Mouse (Mus musculus) neural tube, embryonic 11.5 days (tissue): ENCODE measurements around the gene Scarf2. TPM values are rescaled to one million over a fixed set of nuclear protein-coding genes. Genes with fewer than 3 reads are reported as not detected.

Experiments used
- ATAC-seq: fragments of 200-750 bp; cut with Nextera tagmentation; 2 replicates; pipeline ENCODE4 v1.8.0; 2017; ENCODE audit warnings: moderate number of reproducible peaks, mild to moderate bottlenecking, moderate TSS enrichment, moderate library complexity; ENCODE audit not compliant: insufficient read depth, low FRiP score, low TSS enrichment
- DNase-seq: peaks from one replicate; pipeline ENCODE4 v3.0.0-alpha.2; 2015; ENCODE audit warnings: low spot score
- H3K27ac ChIP-seq: fragments of 300-500 bp; sonication (generic); 2 replicates; pipeline ENCODE4 v1.5.1; 2014; ENCODE audit warnings: low read depth, mild to moderate bottlenecking, low read length
- H3K27me3 ChIP-seq: fragments of 300-500 bp; sonication (generic); 2 replicates; pipeline ENCODE4 v1.6.1; 2014; ENCODE audit warnings: mild to moderate bottlenecking, low read length, mixed read lengths; ENCODE audit not compliant: control insufficient read depth, insufficient read depth
- H3K36me3 ChIP-seq: fragments of 300-500 bp; sonication (generic); 2 replicates; pipeline ENCODE4 v1.6.1; 2014; ENCODE audit warnings: mild to moderate bottlenecking, low read length, moderate library complexity, mixed read lengths; ENCODE audit not compliant: control insufficient read depth, insufficient read depth
- H3K4me1 ChIP-seq: fragments of 300-500 bp; sonication (generic); 2 replicates; pipeline ENCODE4 v1.6.1; 2014; ENCODE audit warnings: low read length, mixed read lengths; ENCODE audit not compliant: control insufficient read depth, insufficient read depth
- H3K4me2 ChIP-seq: fragments of 300-500 bp; sonication (generic); 2 replicates; pipeline ENCODE4 v1.6.1; 2014; ENCODE audit warnings: low read depth, mild to moderate bottlenecking, moderate library complexity
- H3K4me3 ChIP-seq: fragments of 300-500 bp; sonication (generic); 2 replicates; pipeline ENCODE4 v1.5.1; 2014; ENCODE audit warnings: low read depth, low read length
- H3K9ac ChIP-seq: fragments of 300-500 bp; sonication (generic); 2 replicates; pipeline ENCODE4 v1.6.1; 2014; ENCODE audit warnings: mild to moderate bottlenecking, low read length
- H3K9me3 ChIP-seq: fragments of 300-500 bp; sonication (generic); 2 replicates; pipeline ENCODE4 v1.6.1; 2016; ENCODE audit warnings: low read length; ENCODE audit not compliant: control insufficient read depth
- WGBS: fragments of 180-500 bp; shearing (Covaris S2); extraction: QIAGEN DNeasy Blood & Tissue Kit; methylation state at CpG from one replicate; pipeline ENCODE4 v1.1.7; 2014; 5-methylcytosine and 5-hydroxymethylcytosine counted together
- polyA plus RNA-seq: library from polyadenylated mRNA; unstranded; fragments of >200 nt; fragmentation: Nextera tagmentation; extraction: Ambion mirVana; gene quantifications from 2 replicates; pipeline ENCODE4 v1.2.1, GENCODE M21; 2014

The Scarf2 gene
- polyA plus RNA-seq, 1 experiment from 2014 or later = 9.5 TPM

DNA sequence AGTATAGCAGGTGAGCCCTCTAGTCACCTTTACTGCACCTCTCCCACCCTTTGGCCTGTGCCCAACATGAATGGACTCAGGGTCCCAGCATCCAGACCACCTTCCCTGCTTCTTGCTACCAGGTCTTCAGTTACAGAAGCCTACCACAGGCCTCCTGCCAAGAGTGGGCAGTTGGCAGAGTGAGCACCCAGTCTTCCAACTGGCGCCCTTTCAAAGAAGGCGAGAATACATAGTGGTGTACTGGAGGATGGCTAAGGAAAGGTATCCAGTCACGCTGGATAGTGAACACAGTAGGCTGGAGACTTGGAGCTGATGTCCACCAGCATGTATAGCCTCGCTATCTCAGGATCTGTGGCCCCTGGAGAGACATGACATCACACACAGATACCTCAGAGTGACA lies 3.0 kb upstream of the Scarf2 start:
- Histone ChIP-seq H3K9ac (no peak overlapping the region), H3K27ac (no peak overlapping the region), H3K36me3 (peaks cover 5% of the 10 kb centered on the region), H3K9me3 (no peaks in the 10 kb centered on the region), H3K27me3 (peaks cover 36% of the 10 kb centered on the region), H3K4me1 (peaks cover 8% of the 10 kb centered on the region; the same call in 1 of the 2 replicates), H3K4me3 (no peak overlapping the region), H3K4me2 (no peak overlapping the region)
- 88% methylated on average over 4 of the region's 4 CpGs for WGBS
- no peak for ATAC-seq
- no peak for DNase-seq

DNA sequence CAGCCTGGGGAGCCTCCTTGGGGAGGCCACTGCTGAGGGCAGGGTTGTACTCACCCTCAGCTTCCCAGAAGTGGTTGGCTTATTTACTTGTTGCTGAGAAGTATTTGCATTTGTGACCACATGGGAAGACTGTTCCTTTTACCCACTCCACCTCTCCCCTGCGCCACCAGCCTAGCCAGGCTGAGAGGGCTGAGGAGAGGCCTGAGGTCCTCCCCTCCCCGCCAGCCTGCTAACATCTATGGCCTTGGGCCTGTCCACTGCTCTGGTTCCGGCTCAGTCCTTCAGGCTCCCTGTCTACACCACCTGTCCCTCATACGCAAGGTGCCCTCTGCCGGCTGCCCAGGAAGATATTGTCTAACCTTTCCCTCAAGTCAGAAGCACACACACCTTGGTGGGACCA lies 1.4 kb upstream of the Scarf2 start:
- DNase-seq = no peak
- 62% methylated on average over 5 of the region's 5 CpGs for WGBS
- no peaks in the 10 kb centered on the region; the same call in 1 of the 2 replicates for H3K36me3 ChIP-seq

DNA sequence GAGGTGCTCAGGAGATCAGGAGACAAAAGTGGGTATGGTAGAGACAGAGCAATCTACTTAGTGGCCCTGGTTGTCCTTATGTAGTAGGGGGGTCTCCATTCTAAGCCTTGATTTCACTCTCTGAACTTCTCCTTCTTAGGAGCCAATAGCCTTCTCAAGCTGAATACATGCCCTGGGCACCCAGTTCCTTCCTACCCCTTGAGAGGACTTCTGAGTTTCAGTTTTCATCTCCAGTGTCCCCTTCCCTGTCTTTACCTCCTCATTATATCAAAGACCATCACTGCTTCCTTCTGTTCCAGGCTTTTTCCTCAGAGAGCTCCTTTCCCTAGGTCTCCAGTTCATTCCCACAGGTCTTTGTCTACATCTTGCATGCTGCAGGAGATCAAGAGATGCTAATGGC lies 563 bp upstream of the Scarf2 start:
- Histone ChIP-seq H3K27ac (no peak overlapping the region), H3K9me3 (no peaks in the 10 kb centered on the region), H3K4me2 (peak overlapping the region; percentile 65), H3K36me3 (no peaks in the 10 kb centered on the region; the same call in 1 of the 2 replicates), H3K27me3 (peaks cover 59% of the 10 kb centered on the region), H3K9ac (peak overlapping the region; percentile 73), H3K4me1 (peaks cover 8% of the 10 kb centered on the region; the same call in 1 of the 2 replicates), H3K4me3 (peak overlapping the region; percentile 55)
- DNase-seq (no peak), ATAC-seq (no peak)

More for the DNA sequence above, 1.4 kb upstream of the Scarf2 start:
- H3K4me3 ChIP-seq = no peak overlapping the region
- no peak for ATAC-seq
- H3K9ac ChIP-seq = no peak overlapping the region
- no peaks in the 10 kb centered on the region for H3K9me3 ChIP-seq
- peaks cover 50% of the 10 kb centered on the region for H3K27me3 ChIP-seq
- no peak overlapping the region for H3K27ac ChIP-seq
- H3K4me1 ChIP-seq = peaks cover 8% of the 10 kb centered on the region; the same call in 1 of the 2 replicates
- no peak overlapping the region for H3K4me2 ChIP-seq

DNA sequence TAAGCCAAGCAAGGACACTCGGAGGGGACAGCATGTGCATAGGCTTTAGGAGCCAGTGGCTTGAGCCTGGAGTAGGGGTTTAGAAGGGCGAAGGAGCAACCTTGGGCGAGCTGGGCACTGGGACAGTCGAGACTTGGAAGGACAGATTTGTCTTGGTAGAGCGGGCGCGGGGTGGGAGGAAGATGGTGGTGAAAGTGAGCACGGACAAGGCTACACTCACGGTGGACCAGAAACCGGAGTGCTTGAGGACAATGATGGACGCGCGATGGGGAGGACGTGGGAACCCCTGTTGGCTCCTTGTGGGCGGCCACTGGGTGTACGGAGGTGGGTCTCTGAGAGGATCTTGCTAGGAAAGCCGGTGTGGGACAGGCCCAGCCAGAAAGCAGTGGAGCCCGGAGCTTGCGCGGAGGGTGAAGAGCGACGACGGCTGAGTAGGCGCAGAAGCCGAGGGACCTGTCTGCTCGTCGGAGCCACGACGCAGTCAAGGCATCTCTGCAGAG lies 780 bp downstream of the Scarf2 start:
- H3K36me3 ChIP-seq = no peaks in the 10 kb centered on the region; the same call in 1 of the 2 replicates
- peak overlapping the region; percentile 65 for H3K4me2 ChIP-seq
- peak overlapping the region; percentile 73 for H3K9ac ChIP-seq
- peak overlapping the region; percentile 55 for H3K4me3 ChIP-seq
- H3K27me3 ChIP-seq = peaks cover 73% of the 10 kb centered on the region
- DNase-seq (peak; percentile 55), ATAC-seq (no peak)
- H3K9me3 ChIP-seq = no peaks in the 10 kb centered on the region
- H3K27ac ChIP-seq = peak overlapping the region; percentile 24; the same call in 1 of the 2 replicates
- peaks cover 14% of the 10 kb centered on the region for H3K4me1 ChIP-seq
- WGBS = 3% methylated on average over 29 of the region's 29 CpGs

DNA sequence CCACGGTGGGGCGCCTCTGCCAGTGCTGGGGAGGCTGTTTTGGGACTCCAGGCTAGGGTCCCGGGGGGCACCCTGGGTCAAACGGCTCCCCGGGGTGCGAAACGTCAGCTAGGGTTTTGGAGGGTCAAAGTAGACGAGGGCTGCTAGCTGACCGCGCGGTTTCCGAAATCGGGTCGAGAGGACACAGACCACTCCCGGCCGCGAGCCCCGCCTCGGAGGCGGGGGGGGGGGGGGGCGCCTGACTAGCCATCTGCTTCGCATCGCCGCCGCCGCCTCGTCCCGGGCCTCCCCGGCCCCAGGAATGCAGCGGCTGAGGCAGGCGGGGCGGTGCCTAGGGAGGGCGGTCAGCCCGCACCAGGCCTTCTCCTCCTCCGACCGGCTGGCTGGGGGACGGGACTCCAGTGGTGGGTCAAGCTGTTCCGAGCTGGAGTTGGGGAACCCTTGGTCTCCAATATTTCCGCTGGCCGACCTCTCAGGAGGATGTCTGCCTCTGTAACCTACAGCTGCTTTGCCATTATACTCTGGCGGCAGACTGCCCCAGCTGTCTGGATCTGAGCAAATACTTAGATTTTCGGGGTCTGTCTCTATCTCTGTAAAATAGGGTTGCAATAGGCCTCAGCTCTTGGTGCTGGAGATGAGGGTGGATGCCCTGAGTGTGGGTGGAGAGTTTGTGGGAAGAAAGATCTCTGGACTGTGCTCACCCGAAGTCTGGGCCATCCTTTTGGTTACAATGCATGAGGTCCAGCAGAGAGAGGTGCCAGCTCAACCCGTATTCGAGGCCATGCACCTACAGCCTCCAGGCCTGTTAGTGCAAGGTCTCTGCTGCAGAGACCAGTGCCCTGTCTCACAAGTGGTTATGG lies 1.5 kb downstream of the Scarf2 start:
- Histone ChIP-seq H3K27ac (peak overlapping the region; percentile 24; the same call in 1 of the 2 replicates), H3K9me3 (no peaks in the 10 kb centered on the region), H3K9ac (peak overlapping the region; percentile 73), H3K36me3 (0 out of 2 replicates have a peak, but pooled peaks cover under 1% of the 10 kb centered on the region), H3K4me1 (peaks cover 20% of the 10 kb centered on the region), H3K4me3 (peak overlapping the region; percentile 55), H3K27me3 (peaks cover 80% of the 10 kb centered on the region), H3K4me2 (peak overlapping the region; percentile 65)
- DNase-seq = peak; percentile 64
- WGBS = 1% methylated on average over 26 of the region's 45 CpGs
- ATAC-seq = no peak

DNA sequence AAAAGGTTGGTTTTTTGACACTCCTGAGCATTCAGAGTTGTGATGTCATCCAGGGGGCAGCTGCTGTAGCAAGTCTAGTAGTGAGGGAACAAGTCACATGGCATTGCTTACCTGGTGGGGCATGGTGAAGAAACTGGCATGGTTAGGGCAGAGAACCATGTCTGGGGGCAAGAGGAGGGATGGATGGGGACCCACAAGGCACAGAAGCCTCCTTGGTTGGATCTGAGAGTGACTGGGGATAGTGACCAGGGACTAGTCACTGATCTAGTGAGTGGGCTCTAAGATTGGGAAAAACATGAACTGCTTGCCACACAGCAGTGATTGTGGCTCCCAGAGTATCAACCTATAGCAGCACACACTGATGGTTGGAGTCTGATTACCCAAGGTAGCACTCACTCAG lies 2.5 kb downstream of the Scarf2 start:
- H3K4me1 ChIP-seq = peaks cover 29% of the 10 kb centered on the region
- H3K36me3 ChIP-seq = 0 out of 2 replicates have a peak, but pooled peaks cover 3% of the 10 kb centered on the region
- H3K27ac ChIP-seq = no peak overlapping the region
- H3K27me3 ChIP-seq = peaks cover 90% of the 10 kb centered on the region
- H3K4me2 ChIP-seq = no peak overlapping the region
- no peak overlapping the region for H3K4me3 ChIP-seq
- H3K9me3 ChIP-seq = no peaks in the 10 kb centered on the region
- DNase-seq (no peak), ATAC-seq (no peak)
- no peak overlapping the region for H3K9ac ChIP-seq

DNA sequence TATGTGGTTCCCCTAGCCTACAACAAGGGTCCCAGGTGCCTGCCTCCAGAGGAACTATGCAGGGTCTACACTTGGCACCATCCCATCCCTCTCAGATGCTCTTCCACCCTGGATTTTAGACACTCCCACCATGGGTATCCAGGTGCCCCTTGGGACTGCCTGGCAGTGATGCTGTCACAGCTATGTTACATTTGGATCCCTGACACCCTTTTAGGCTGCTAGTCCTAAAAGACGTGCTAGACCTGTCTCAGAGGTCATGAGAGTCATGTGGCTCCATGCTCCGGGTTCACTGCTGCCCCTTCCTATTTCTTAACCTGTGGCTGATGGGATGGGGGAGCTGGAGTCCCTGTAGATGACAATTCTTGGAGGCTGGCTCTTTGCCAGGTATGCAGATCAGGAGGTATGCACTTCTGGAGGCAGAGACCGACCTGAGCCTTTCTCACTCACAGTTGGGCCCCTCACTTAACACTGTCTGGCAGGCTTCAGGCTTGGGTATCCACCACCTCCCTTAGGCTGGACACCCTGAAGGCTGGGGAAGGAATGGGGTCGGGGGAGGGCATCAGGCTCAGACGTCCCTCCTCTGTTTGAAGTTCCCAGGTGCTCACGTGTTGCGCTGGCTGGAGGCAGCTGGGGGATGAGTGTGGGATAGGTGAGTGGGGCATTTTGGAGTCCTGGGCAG lies 4.8 kb downstream of the Scarf2 start:
- no peak overlapping the region for H3K4me3 ChIP-seq
- 5% methylated on average over 7 of the region's 7 CpGs for WGBS
- DNase-seq (no peak), ATAC-seq (no peak)
- H3K4me1 ChIP-seq = peaks cover 40% of the 10 kb centered on the region
- H3K36me3 ChIP-seq = 0 out of 2 replicates have a peak, but pooled peaks cover 3% of the 10 kb centered on the region
- H3K4me2 ChIP-seq = 0 out of 2 replicates have a peak overlapping the region, but pooled peaks have one; percentile 12
- H3K27ac ChIP-seq = no peak overlapping the region
- H3K9me3 ChIP-seq = no peaks in the 10 kb centered on the region
- H3K9ac ChIP-seq = no peak overlapping the region
- peaks cover 97% of the 10 kb centered on the region for H3K27me3 ChIP-seq

DNA sequence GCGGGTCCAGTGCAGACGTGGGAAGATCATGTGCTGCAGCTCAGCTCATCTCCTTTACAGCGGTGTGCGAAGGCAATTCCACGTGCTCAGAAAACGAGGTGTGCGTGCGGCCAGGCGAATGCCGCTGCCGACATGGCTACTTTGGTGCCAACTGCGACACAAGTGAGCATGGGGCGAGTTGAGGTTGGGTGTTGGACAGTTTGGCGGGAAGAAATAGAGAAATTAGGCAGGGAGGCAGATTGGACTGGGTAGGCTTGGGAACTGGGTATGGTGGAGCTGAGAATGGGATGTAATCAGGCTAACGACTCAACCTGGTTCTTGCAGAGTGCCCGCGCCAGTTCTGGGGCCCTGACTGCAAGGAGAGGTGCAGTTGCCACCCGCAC lies 5.4 kb downstream of the Scarf2 start:
- Histone ChIP-seq H3K9me3 (no peaks in the 10 kb centered on the region), H3K4me2 (peak overlapping the region; percentile 44), H3K4me3 (peak overlapping the region; percentile 22; the same call in 1 of the 2 replicates), H3K27ac (no peak overlapping the region), H3K27me3 (peaks cover 92% of the 10 kb centered on the region), H3K9ac (no peak overlapping the region), H3K36me3 (0 out of 2 replicates have a peak, but pooled peaks cover 3% of the 10 kb centered on the region), H3K4me1 (peaks cover 41% of the 10 kb centered on the region)
- ATAC-seq (no peak), DNase-seq (peak; percentile 23)
- WGBS = 6% methylated on average over 18 of the region's 18 CpGs
